Mouse (Mus musculus): Measurements from ENCODE around the gene Olfr661. TPM values are rescaled to one million over a fixed set of nuclear protein-coding genes. Genes with fewer than 3 reads are reported as not detected.

Gene Olfr661
- under 1 TPM; 0.07 to 0.59 TPM for polyA plus RNA-seq (2017; shearing (Covaris generic))

GRCm38 (mm10) chr7:104686201-104686600, at the start of gene Olfr661:
Gene Olfr661, plus strand, starts transcription at chr7:104686501.

GRCm38 (mm10) chr7:104646841-104647482, 39.3 kb upstream of the Olfr661 start, which contains the start of gene Olfr658:
Gene Olfr658, minus strand, starts transcription at chr7:104647305.

GRCm38 (mm10) chr7:104666453-104666852, 19.8 kb upstream of the Olfr661 start, which contains the start of gene Olfr659:
Gene Olfr659, plus strand, starts transcription at chr7:104666753.

Other genes starting within 250 kb of the Olfr661 start
- gene Trim30a, start 221.3 kb upstream of the Olfr661 start, polyA plus RNA-seq (2017; shearing (Covaris generic)): 10 to 100 TPM; 52.1 to 52.3 TPM
- 10 to 100 TPM; 18.5 to 22.7 TPM for gene Trim30d, start 178.7 kb upstream of the Olfr661 start, polyA plus RNA-seq (2017; shearing (Covaris generic))
- gene Olfr651, start 136.4 kb upstream of the Olfr661 start, polyA plus RNA-seq (2017; shearing (Covaris generic)): under 1 TPM in 1 of 2 experiments, not detected in 1; 0.64 TPM
- gene Olfr652, start 125.6 kb upstream of the Olfr661 start, polyA plus RNA-seq (2017; shearing (Covaris generic)): 1 to 10 TPM in 1 of 2 experiments, under 1 TPM in 1; 0.14 to 1.6 TPM
- under 1 TPM in 1 of 2 experiments, not detected in 1; 0.83 TPM for gene Olfr653, start 109.2 kb upstream of the Olfr661 start, polyA plus RNA-seq (2017; shearing (Covaris generic))
- not detected for gene Olfr654, start 99.5 kb upstream of the Olfr661 start, polyA plus RNA-seq (2017; shearing (Covaris generic))
- under 1 TPM in 1 of 2 experiments, not detected in 1; 0.51 TPM for gene Olfr655, start 84.7 kb upstream of the Olfr661 start, polyA plus RNA-seq (2017; shearing (Covaris generic))
- under 1 TPM in 1 of 2 experiments, not detected in 1; 0.09 TPM for gene Olfr656, start 72.5 kb upstream of the Olfr661 start, polyA plus RNA-seq (2017; shearing (Covaris generic))
- gene Olfr657, start 61.7 kb upstream of the Olfr661 start, polyA plus RNA-seq (2017; shearing (Covaris generic)): under 1 TPM in 1 of 2 experiments, not detected in 1; 0.59 TPM
- under 1 TPM in 1 of 2 experiments, not detected in 1; 0.18 TPM for gene Olfr658, start 39.2 kb upstream of the Olfr661 start, polyA plus RNA-seq (2017; shearing (Covaris generic))
- gene Olfr659, start 19.7 kb upstream of the Olfr661 start, polyA plus RNA-seq (2017; shearing (Covaris generic)): under 1 TPM; 0.12 to 0.47 TPM
- gene Usp17le, start 91.0 kb downstream of the Olfr661 start, polyA plus RNA-seq (2017; shearing (Covaris generic)): not detected
- gene Usp17lb, start 156.1 kb downstream of the Olfr661 start, polyA plus RNA-seq (2017; shearing (Covaris generic)): not detected
- gene Usp17la, start 170.5 kb downstream of the Olfr661 start, polyA plus RNA-seq (2017; shearing (Covaris generic)): under 1 TPM; 0.18 to 0.65 TPM
- not detected for gene Olfr665, start 191.5 kb downstream of the Olfr661 start, polyA plus RNA-seq (2017; shearing (Covaris generic))
- gene Olfr666, start 209.5 kb downstream of the Olfr661 start, polyA plus RNA-seq (2017; shearing (Covaris generic)): not detected
- gene Olfr667, start 235.0 kb downstream of the Olfr661 start, polyA plus RNA-seq (2017; shearing (Covaris generic)): not detected
- gene Olfr668, start 241.6 kb downstream of the Olfr661 start, polyA plus RNA-seq (2017; shearing (Covaris generic)): under 1 TPM in 1 of 2 experiments, not detected in 1; 0.38 TPM
- under 1 TPM in 1 of 2 experiments, not detected in 1; 0.48 TPM for gene Olfr669, start 247.7 kb downstream of the Olfr661 start, polyA plus RNA-seq (2017; shearing (Covaris generic))

All from inflammation-experienced regulatory T-cells (primary cell).